Mouse (Mus musculus): Measurements from ENCODE around the gene Samd7. TPM values are rescaled to one million over a fixed set of nuclear protein-coding genes. Genes with fewer than 3 reads are reported as not detected.
"Not testable (repeated sequence)": the region's sequence is repeated elsewhere in the genome, so short reads cannot be mapped to it uniquely, and the experiment has no call there.

Gene Samd7
- not detected in 2 replicates for polyA plus RNA-seq (2015; fragmentation: Nextera tagmentation; extraction: Ambion mirVana)

- WGBS = 77% methylated on average over 7 of the region's 7 CpGs
- no peak within 1 kb of the TSS for H3K4me2 ChIP-seq (ENCODE audit: low read length)
- H3K27ac ChIP-seq (ENCODE audit: low read length) = no peak within 1 kb of the TSS
- H3K9ac ChIP-seq (replicated peaks; ENCODE audit: low read depth, low read length) = no peak within 1 kb of the TSS
- no peaks in the 10 kb centered on the region for H3K4me1 ChIP-seq (replicated peaks; ENCODE audit: control insufficient read depth, insufficient read depth, low read length)
- H3K27me3 ChIP-seq (replicated peaks; ENCODE audit: control insufficient read depth, insufficient read depth, low read length) = no peaks in the 10 kb centered on the region
- H3K9me3 ChIP-seq (ENCODE audit: control insufficient read depth, low read length) = no peaks in the 10 kb centered on the region
- H3K36me3 ChIP-seq (ENCODE audit: control insufficient read depth, insufficient read depth) = no peaks in the 10 kb centered on the region
- no peak for ATAC-seq
- no peak within 1 kb of the TSS for H3K4me3 ChIP-seq (replicated peaks; ENCODE audit: low read length)
Observed at GRCm38 (mm10) chr3:30746006-30746405, at the start of gene Samd7. Gene Samd7 (plus strand): TSS chr3:30746293.

GRCm38 (mm10) chr3:30696346-30696745, 49.7 kb upstream of the Samd7 start:
- Histone ChIP-seq H3K4me1 (replicated peaks; ENCODE audit: control insufficient read depth, insufficient read depth, low read length) (no peaks in the 10 kb centered on the region), H3K36me3 (ENCODE audit: control insufficient read depth, insufficient read depth) (no peaks in the 10 kb centered on the region)
- 18% methylated on average over 2 of the region's 2 CpGs for WGBS

GRCm38 (mm10) chr3:30697891-30698290, 48.2 kb upstream of the Samd7 start:
- no peak overlapping the region for H3K27ac ChIP-seq (ENCODE audit: low read length)
- H3K4me3 ChIP-seq (replicated peaks; ENCODE audit: low read length) = no peak overlapping the region
- WGBS = 71% methylated on average over 4 of the region's 4 CpGs
- no peak overlapping the region for H3K4me2 ChIP-seq (ENCODE audit: low read length)
- ATAC-seq = no peak
- no peak overlapping the region for H3K9ac ChIP-seq (replicated peaks; ENCODE audit: low read depth, low read length)
- no peaks in the 10 kb centered on the region for H3K36me3 ChIP-seq (ENCODE audit: control insufficient read depth, insufficient read depth)
- H3K4me1 ChIP-seq (replicated peaks; ENCODE audit: control insufficient read depth, insufficient read depth, low read length) = no peaks in the 10 kb centered on the region
- H3K9me3 ChIP-seq (ENCODE audit: control insufficient read depth, low read length) = no peaks in the 10 kb centered on the region
- H3K27me3 ChIP-seq (replicated peaks; ENCODE audit: control insufficient read depth, insufficient read depth, low read length) = no peaks in the 10 kb centered on the region

More at GRCm38 (mm10) chr3:30696346-30696745, 49.7 kb upstream of the Samd7 start:
- no peak overlapping the region for H3K4me2 ChIP-seq (ENCODE audit: low read length)
- no peaks in the 10 kb centered on the region for H3K27me3 ChIP-seq (replicated peaks; ENCODE audit: control insufficient read depth, insufficient read depth, low read length)
- H3K27ac ChIP-seq (ENCODE audit: low read length) = no peak overlapping the region
- H3K9ac ChIP-seq (replicated peaks; ENCODE audit: low read depth, low read length) = no peak overlapping the region
- H3K4me3 ChIP-seq (replicated peaks; ENCODE audit: low read length) = no peak overlapping the region
- H3K9me3 ChIP-seq (ENCODE audit: control insufficient read depth, low read length) = no peaks in the 10 kb centered on the region
- ATAC-seq = no peak

GRCm38 (mm10) chr3:30699711-30700505, 46.2 kb upstream of the Samd7 start, which contains the start of gene Lrrc31:
Gene Lrrc31 (minus strand): TSS chr3:30699843.
- not testable (repeated sequence) for H3K9ac ChIP-seq (replicated peaks; ENCODE audit: low read depth, low read length); H3K4me1 ChIP-seq (replicated peaks; ENCODE audit: control insufficient read depth, insufficient read depth, low read length); H3K27me3 ChIP-seq (replicated peaks; ENCODE audit: control insufficient read depth, insufficient read depth, low read length); H3K27ac ChIP-seq (ENCODE audit: low read length); H3K36me3 ChIP-seq (ENCODE audit: control insufficient read depth, insufficient read depth); ATAC-seq; H3K4me3 ChIP-seq (replicated peaks; ENCODE audit: low read length); H3K9me3 ChIP-seq (ENCODE audit: control insufficient read depth, low read length); H3K4me2 ChIP-seq (ENCODE audit: low read length)
- 77% methylated on average over 6 of the region's 6 CpGs for WGBS

- Histone ChIP-seq H3K27me3 (replicated peaks; ENCODE audit: control insufficient read depth, insufficient read depth, low read length) (no peaks in the 10 kb centered on the region), H3K4me3 (replicated peaks; ENCODE audit: low read length) (no peak overlapping the region), H3K36me3 (ENCODE audit: control insufficient read depth, insufficient read depth) (no peaks in the 10 kb centered on the region), H3K4me1 (replicated peaks; ENCODE audit: control insufficient read depth, insufficient read depth, low read length) (no peaks in the 10 kb centered on the region), H3K9ac (replicated peaks; ENCODE audit: low read depth, low read length) (no peak overlapping the region), H3K27ac (ENCODE audit: low read length) (no peak overlapping the region), H3K4me2 (ENCODE audit: low read length) (no peak overlapping the region), H3K9me3 (ENCODE audit: control insufficient read depth, low read length) (no peaks in the 10 kb centered on the region)
- 90% methylated on average over 3 of the region's 3 CpGs for WGBS
- ATAC-seq = no peak
Observed at GRCm38 (mm10) chr3:30705977-30706376, 40.1 kb upstream of the Samd7 start.

- H3K4me3 ChIP-seq (replicated peaks; ENCODE audit: low read length) = no peak overlapping the region
- H3K9me3 ChIP-seq (ENCODE audit: control insufficient read depth, low read length) = no peaks in the 10 kb centered on the region
- H3K27me3 ChIP-seq (replicated peaks; ENCODE audit: control insufficient read depth, insufficient read depth, low read length) = no peaks in the 10 kb centered on the region
- ATAC-seq = no peak
- H3K4me1 ChIP-seq (replicated peaks; ENCODE audit: control insufficient read depth, insufficient read depth, low read length) = no peaks in the 10 kb centered on the region
- H3K9ac ChIP-seq (replicated peaks; ENCODE audit: low read depth, low read length) = no peak overlapping the region
- no peak overlapping the region for H3K27ac ChIP-seq (ENCODE audit: low read length)
- H3K4me2 ChIP-seq (ENCODE audit: low read length) = no peak overlapping the region
- H3K36me3 ChIP-seq (ENCODE audit: control insufficient read depth, insufficient read depth) = no peaks in the 10 kb centered on the region
- 86% methylated on average over 4 of the region's 4 CpGs for WGBS
Observed at GRCm38 (mm10) chr3:30706614-30707276, 39.3 kb upstream of the Samd7 start.

GRCm38 (mm10) chr3:30710191-30710590, 35.9 kb upstream of the Samd7 start:
- 85% methylated on average over 6 of the region's 6 CpGs for WGBS
- H3K9ac ChIP-seq (replicated peaks; ENCODE audit: low read depth, low read length) = no peak overlapping the region
- H3K27me3 ChIP-seq (replicated peaks; ENCODE audit: control insufficient read depth, insufficient read depth, low read length) = no peaks in the 10 kb centered on the region
- ATAC-seq = no peak
- no peaks in the 10 kb centered on the region for H3K4me1 ChIP-seq (replicated peaks; ENCODE audit: control insufficient read depth, insufficient read depth, low read length)
- no peak overlapping the region for H3K27ac ChIP-seq (ENCODE audit: low read length)
- no peak overlapping the region for H3K4me3 ChIP-seq (replicated peaks; ENCODE audit: low read length)
- H3K9me3 ChIP-seq (ENCODE audit: control insufficient read depth, low read length) = no peaks in the 10 kb centered on the region
- no peak overlapping the region for H3K4me2 ChIP-seq (ENCODE audit: low read length)
- H3K36me3 ChIP-seq (ENCODE audit: control insufficient read depth, insufficient read depth) = no peaks in the 10 kb centered on the region

GRCm38 (mm10) chr3:30713334-30713733, 32.8 kb upstream of the Samd7 start:
- ATAC-seq = no peak
- no peaks in the 10 kb centered on the region for H3K36me3 ChIP-seq (ENCODE audit: control insufficient read depth, insufficient read depth)
- no peaks in the 10 kb centered on the region for H3K9me3 ChIP-seq (ENCODE audit: control insufficient read depth, low read length)
- 93% methylated on average over 1 of the region's 1 CpGs for WGBS
- H3K9ac ChIP-seq (replicated peaks; ENCODE audit: low read depth, low read length) = no peak overlapping the region
- no peaks in the 10 kb centered on the region for H3K27me3 ChIP-seq (replicated peaks; ENCODE audit: control insufficient read depth, insufficient read depth, low read length)
- no peak overlapping the region for H3K27ac ChIP-seq (ENCODE audit: low read length)
- no peak overlapping the region for H3K4me2 ChIP-seq (ENCODE audit: low read length)
- no peaks in the 10 kb centered on the region for H3K4me1 ChIP-seq (replicated peaks; ENCODE audit: control insufficient read depth, insufficient read depth, low read length)
- no peak overlapping the region for H3K4me3 ChIP-seq (replicated peaks; ENCODE audit: low read length)

GRCm38 (mm10) chr3:30718649-30719048, 27.4 kb upstream of the Samd7 start:
- no peaks in the 10 kb centered on the region for H3K36me3 ChIP-seq (ENCODE audit: control insufficient read depth, insufficient read depth)
- no peak for ATAC-seq
- no peaks in the 10 kb centered on the region for H3K4me1 ChIP-seq (replicated peaks; ENCODE audit: control insufficient read depth, insufficient read depth, low read length)
- no peaks in the 10 kb centered on the region for H3K27me3 ChIP-seq (replicated peaks; ENCODE audit: control insufficient read depth, insufficient read depth, low read length)
- H3K4me2 ChIP-seq (ENCODE audit: low read length) = no peak overlapping the region
- H3K9ac ChIP-seq (replicated peaks; ENCODE audit: low read depth, low read length) = no peak overlapping the region
- H3K9me3 ChIP-seq (ENCODE audit: control insufficient read depth, low read length) = no peaks in the 10 kb centered on the region
- H3K4me3 ChIP-seq (replicated peaks; ENCODE audit: low read length) = no peak overlapping the region
- 93% methylated on average over 3 of the region's 3 CpGs for WGBS
- no peak overlapping the region for H3K27ac ChIP-seq (ENCODE audit: low read length)
